Mouse (Mus musculus) adrenal gland, adult (tissue): ENCODE results near the gene Zfp184.
A peak's percentile ranks its signal among the peaks of the same experiment; 100 is the strongest.
"Not testable (repeated sequence)": the region's sequence is repeated elsewhere in the genome, so short reads cannot be mapped to it uniquely, and the experiment has no call there.

Experiments used
- DNase-seq, 2 experiments: peaks; one replicate each; pipeline ENCODE4 v3.0.0; 2022 to 2023; ENCODE audit warnings: low spot score in 1 of 2; ENCODE audit not compliant: inconsistent age in 2 of 2

Zfp184 gene

DNA sequence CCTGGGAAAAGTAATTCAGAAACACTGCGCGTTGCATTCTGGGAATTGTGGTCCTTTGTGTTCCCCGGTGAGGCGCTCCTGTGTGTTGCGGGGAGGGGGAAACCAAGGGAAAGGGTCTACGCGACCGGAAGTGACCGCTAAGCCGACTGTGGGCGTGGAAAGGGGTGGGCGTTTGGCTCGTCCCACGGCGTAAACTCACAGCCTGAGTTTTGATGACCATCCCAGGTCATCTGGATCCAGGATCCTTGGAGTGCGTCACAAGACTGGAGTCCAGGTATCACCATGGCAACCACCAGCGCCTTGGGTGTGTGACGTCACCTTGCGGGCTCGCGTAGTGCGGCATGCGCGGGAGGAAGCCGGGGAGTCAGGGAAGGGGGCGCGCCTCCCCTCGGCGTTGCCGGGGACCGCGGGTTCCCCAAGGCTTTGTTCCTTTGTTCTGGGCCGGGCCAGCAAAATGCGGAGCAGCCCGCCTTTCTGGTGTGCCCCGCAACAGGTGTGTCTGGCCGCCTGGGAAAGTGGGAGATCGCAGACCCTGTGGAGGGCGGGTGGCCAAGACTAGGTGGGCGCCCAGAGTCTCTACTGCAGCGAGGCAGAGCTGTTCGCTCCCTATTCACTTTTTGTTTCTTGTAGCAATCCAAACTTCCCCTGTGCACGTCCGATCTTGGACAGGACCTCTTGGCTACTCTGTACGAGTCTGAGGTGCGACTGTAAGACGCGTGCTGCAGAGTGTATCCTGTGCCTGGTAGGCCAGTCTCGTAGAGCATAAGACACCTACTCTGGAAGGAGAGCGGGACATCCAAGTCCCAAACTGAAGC is at the start of gene Zfp184:
TSS of gene Zfp184 (plus strand) at position 169 of the 815 bp plus-strand sequence.
- DNase-seq: peak; percentile 91 to 97

DNA sequence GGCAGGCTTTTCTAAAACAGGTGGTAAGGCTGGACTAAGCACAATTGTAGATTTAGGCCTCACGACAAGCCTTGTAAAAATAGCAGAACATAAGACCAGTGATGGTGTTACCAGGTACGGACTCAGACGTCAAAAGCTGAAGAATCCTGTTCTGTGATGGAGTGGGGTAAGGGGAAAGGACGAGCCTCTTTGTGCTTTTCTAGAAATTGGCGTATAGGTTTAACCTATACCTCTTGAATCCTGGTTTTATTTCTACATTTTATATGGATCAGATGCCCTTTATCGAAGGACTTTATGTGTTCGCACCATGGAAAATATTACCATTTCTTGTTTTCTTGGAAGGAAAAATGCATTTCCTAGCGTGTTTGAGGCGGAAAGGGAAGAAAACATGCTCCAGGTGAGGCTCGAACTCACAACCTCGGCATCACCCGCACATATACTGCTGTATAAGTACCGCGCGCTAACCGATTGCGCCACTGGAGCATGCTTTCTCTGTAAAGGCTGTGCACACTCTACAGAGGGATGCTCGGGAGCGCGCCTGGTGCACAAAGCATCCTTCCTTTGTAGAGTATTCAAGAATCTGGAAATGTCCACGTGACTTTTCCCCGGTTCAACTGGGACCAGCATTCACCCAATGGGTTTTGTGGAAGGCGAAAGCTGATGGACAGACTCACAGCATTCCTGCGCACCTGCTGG is 48.2 kb upstream of the Zfp184 start:
- no peak for DNase-seq

DNA sequence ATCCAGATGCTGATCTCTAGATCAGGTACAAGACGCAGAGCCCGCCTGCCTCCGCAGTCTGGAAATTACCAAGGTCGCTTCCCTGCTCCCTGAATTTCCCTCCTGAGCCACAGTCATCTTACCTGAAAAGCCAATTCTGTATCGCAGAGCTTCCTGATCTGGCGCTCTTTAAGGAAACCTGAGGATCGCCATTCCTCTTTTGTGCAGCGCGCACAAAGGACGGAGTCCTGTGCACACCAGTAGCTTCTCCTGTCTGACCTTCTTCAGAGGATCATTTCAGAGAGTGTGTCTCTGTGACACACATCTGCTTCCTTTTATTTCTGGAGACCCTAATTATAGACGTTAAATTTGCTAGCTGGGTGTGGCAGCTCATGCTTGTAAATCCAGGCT is 47.7 kb upstream of the Zfp184 start:
- DNase-seq: no peak

DNA sequence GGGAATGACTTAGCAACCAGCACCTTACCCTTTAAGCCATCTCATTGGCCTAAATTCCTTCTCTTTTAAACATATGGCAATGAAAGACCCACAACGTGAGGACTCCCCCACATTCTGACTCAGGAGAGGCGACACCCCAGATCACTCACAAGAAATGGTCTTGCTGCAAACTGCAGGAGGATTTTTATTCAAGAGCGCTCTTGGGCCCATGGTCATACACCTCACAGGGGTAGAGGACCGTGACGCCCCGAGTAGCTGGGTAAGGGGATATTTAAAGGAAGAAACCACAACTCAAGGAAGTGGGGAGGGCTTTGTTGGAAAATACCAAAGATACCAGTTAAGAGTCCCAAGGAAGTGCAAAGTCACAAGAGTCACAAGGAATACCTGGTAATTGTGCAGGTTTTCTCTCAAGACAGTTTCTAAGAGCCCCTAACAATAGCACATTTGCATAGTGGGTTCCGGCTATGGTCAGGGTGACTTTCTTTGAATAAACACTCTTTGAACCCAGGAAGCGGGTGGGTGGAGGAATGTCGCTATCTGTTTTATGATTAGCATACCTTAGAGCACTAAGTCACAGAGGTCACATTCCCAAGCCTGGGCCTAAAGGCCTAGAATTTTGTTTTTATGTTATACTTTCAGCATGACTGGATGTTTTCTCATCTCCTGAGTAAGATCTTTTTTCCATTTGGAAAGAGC is 43.9 kb upstream of the Zfp184 start:
- not testable (repeated sequence) for DNase-seq

DNA sequence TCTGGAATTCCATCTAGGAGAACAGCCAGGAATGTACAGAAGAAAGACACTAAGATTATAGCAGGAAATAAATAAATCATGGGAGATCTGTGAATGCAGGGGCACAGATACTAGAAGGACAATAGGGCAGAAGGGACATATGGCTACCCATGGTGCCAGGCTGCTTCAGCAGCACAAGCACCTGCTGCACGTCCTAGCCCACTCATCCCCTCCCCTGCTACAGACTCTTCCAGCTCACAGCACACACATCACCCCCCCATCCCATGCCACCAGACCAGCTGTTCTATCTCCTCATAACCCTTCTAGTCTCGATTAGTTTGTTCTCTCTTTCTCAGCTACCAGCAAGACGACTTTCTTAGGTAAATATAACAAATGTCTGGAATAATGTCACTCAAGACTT is 41.4 kb upstream of the Zfp184 start:
- DNase-seq: no peak

DNA sequence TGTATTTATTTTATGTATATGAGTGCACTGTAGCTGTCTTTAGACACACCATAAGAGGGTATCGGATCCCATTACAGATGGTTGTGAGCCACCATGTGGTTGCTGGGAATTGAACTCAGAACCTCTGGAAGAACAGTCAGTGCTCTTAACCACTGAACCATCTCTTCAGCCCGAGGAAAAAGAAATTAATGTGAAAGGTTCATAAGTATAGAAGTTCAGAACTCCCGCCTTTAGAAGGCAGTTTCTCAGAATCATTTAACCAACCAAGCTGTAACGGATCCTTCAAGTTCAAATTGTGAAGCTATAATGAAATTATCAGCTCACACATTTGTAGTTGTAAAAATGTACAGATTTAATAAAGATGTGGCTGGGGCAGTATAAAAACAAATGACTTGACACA is 40.8 kb upstream of the Zfp184 start:
- not testable (repeated sequence) for DNase-seq

DNA sequence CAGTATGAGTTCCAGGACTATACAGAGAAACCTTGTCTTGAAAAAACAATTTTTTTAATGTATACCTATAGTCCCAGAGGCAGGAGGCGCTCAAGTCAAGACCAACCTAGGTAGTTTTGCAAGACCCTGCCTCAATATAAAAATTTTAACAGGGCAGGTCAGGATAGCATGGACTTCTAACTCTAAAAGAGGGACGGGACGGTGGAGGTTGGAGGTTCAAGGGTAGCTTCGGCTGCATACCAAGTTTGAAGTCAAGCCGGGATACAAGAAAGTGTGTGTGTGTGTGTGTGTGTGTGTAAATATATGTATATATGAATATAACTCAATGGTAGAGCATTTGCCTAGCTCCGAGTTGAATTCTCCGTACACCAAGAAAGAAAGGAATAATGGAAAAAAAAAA is 38.6 kb upstream of the Zfp184 start:
- DNase-seq: no peak

DNA sequence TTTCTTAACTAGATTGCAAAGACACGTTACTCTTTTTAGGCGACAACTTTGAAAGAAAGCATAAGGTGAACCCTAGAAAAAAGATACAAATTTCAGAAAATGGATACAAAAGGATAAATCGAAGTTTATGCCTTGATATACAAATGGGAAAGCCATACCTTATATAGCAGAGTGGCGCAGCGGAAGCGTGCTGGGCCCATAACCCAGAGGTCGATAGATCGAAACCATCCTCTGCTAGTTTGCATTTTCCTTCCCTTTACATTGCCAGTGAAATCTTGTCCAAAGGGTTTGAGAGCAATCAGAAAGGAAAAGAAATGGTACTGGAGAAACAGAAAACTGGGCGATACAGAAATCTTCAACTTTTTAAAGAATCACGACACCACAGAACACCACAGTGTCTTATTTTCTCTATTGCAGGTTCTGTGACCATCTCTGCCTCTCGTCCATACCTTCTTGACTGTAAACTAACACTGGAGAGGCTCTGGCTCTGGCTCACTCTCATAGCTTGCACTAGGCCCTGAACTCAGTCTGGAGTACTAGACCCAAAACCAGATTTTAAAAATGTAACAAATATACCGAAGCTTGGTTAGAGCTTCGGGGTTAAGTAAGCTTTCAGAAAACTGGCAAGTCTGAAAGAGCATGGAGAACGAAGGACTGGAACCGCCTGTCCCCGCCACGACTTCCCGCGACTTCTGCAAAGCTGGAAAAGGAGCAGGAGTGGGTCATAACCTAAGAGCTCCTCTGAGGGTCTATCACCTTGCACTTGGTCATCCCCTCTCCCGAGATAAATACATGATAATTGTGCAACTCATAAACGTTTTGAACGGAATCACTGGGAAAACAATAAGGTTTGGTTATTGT is 37.7 kb upstream of the Zfp184 start:
- DNase-seq: no peak

DNA sequence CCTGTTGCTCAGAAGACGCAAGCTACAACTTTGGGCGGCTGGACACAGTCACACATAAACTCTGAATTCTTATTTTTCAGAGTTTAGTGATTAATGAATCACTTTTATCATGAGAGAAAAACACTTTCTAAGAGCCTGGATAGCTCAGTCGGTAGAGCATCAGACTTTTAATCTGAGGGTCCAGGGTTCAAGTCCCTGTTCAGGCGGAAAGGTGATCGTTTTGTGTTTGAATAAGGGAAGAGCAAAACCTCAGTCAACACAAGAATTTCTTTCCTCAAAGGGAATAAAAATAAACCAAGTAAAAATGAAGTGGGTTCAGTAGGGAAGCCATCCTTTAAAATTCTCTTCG is 37.1 kb upstream of the Zfp184 start:
- DNase-seq: not testable (repeated sequence)

DNA sequence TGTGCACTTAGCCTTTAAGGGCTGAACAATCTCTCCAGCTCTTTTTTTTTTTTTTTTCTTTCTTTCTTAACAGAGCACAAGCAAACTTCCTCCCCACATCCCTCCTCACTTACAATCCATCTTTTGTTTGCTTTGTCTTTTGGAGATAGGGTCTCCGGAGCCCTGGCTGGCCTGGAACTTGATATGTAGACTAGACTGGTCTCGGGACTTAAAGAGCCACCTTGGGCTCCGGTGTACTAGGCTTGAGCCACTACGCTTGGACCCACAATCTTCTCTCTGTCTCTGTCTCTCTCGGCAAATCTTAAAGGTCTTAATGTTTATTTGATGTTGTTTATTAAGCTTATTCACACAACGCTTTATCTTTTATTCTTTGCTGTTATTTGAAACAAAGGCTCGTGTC is 34.2 kb upstream of the Zfp184 start:
- no peak for DNase-seq

DNA sequence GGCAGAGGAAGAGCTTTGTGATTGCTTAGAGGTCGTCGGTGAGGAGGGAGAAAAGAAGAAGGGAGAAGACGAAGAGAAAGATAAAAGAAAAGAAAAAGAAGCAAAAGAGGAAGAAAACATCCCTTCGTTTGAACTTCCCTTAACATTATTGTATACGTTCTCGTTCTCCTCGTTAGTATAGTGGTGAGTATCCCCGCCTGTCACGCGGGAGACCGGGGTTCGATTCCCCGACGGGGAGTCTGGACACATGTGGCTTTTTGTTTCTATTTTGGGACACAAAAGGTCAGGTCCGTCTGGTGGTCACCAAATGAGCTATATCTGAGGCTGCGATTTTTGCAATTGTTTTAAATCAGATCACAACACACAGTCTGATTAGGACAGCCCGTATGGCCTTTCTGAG is 33.7 kb upstream of the Zfp184 start:
- DNase-seq: peak in 1 of 2 experiments; percentile 35

DNA sequence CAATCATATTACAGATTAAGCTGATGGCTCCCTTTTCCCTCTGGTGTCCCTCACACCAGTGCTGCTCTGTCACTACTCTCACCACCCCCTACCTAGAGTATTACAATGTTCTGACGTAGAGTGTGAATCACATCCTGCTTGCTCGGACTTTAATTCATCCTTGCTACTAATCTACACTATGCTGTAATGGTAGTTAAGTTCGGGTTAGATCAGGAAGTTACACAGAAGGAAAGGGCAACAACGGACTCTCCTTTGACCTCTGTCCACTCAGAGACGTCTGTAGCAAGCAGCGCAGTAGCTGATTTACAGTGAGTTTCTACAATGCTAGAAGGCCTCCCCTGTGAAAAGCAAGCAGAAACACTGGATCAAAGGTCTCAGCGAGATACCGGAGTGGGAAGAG is 31.0 kb upstream of the Zfp184 start:
- no peak for DNase-seq

DNA sequence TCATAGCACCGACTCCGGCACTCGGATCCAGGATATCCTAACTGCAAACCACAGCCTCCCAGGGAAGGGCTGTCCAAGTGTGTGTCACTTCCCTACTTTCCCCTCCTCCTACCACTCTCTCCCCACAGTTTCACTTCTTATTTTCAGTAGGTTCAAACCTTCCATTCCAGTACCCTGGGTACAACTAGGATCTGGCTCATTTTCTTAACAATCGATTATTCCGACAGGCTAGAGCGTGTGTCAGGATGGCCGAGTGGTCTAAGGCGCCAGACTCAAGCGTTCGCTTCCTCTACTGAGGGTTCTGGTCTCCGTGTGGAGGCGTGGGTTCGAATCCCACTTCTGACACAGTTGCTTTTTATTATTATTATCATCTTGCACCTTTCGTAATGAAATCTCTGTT is 30.3 kb upstream of the Zfp184 start:
- peak; percentile 29 to 79 for DNase-seq

DNA sequence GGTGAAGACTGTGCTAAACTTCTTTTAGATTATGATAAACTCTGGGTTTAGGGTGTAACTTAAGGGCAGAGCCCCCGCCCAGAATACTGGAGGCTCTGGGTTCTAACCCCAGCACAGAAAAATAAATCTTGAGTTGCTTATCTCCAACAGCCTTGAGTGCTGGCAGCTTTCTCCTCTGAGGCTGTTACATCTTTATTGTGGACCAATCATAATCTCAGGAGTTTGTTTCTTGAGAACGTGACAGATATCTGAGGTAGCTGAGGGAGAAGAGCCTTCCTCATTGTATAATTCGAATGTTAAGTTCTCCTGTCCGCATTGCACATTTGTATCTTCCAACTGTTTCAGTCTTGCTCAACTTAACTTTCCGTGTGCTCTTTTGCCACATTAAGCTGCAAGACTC is 29.4 kb upstream of the Zfp184 start:
- no peak for DNase-seq

DNA sequence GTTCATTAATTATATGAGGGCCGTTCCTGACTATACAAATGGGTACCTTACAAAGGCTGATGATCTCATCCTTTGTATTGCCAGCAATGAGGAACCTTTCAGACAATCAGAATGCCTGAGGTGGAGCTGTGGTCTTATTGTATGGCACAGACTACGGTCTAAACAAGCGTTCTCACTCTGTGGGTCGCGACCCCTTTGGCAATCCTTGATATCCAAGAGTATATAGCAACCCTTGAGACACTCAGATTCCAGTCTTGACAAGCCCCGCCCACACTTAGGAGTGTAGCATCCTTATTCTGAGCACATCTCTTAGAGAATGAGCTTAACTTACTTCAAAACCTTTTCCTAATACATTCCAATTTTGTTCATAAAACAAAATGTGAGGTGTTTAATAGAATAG is 28.8 kb upstream of the Zfp184 start:
- no peak for DNase-seq

DNA sequence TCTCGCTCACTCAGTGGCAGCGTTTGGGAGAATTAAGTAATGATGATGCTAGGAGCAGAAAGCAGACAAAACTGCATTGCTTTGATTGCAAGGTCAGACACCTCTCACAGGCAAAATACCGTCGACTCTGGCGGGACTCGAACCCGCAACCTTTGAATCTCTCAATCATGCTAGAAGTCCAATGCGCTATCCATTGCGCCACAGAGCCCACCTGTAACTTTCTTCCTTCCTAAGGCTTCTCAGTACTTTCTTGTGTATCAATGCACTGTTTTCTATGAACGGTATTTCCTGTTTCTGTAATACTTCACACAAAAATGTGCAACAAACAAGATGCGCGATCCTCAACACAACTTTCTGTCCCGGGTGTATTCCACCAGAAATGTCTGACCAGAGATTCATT is 27.9 kb upstream of the Zfp184 start:
- no peak for DNase-seq

DNA sequence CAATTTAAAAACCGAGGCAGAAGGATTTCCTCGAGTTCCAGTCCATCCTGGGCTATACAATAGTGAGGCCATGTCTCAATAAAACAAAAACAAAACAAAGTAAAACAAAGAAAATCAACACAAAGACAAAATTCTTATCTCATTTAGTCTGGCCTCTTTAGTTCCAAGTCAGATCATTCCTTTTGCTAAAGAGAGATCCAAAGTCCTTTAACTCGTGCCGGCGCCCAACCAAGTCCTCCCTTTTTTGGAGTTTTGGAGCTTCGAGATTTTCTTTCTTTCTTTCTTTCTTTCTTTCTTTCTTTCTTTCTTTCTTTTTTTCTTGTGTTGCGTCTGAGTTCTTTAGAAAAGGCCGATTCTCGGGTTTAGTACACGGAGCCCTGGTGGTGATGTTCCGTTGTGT is 27.4 kb upstream of the Zfp184 start:
- DNase-seq: no peak

DNA sequence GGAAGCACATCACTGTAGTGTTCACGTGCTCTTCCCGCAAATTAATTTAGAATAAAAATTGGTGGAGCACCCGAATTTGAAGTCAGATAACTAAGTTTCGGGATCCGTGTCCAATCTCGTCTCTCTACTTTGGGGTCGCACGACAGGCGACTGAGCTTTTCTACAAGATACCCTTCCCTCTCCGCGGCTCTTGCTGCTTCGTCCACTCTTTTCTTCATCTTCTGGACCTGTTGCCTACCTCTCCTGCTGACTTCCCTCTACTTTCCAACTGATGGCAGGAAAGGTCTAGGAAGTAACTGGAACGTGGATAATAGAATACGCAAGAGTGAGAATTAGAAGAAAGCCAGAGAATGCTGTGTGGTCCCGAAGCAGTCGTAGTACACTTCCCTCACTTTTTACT is 26.9 kb upstream of the Zfp184 start:
- no peak for DNase-seq

DNA sequence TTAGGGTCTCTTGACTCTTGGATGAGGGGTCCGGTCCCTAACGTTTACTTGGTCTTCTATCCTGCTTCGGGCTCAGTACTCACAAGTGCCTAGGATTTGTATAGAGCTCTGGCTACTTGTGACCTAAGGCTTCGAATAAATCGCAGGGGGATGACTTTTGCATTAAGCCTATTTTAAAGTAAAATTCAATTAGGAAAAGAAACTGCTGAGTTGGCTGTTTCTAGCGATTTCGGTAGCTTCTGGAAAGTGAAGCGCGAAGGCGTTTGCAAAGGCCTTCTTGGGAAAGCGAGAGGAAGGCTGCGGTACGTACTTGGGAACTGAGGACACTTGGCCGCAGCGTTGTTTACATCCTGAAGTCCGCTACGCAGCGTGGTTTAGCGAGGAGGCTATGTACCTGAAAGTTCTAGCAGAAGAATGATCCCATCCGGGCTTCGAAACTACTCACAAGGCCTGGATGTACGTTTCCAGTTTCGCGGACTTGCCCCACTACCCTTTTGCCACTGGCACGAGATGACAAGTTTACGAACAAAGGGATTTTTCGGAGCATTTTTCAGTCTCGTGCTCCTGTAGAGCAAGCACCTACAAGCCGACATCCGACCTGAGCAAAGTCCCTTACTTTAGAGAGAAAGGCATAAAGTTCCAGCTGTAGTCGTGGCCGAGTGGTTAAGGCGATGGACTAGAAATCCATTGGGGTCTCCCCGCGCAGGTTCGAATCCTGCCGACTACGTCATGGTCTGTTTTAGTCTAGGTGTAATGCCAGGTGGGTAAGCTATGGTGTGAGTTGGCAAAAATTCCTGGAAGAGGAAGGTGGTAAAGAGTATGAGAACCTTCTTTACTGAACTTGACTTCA is 26.1 kb upstream of the Zfp184 start:
- peak; percentile 52 to 88 for DNase-seq

DNA sequence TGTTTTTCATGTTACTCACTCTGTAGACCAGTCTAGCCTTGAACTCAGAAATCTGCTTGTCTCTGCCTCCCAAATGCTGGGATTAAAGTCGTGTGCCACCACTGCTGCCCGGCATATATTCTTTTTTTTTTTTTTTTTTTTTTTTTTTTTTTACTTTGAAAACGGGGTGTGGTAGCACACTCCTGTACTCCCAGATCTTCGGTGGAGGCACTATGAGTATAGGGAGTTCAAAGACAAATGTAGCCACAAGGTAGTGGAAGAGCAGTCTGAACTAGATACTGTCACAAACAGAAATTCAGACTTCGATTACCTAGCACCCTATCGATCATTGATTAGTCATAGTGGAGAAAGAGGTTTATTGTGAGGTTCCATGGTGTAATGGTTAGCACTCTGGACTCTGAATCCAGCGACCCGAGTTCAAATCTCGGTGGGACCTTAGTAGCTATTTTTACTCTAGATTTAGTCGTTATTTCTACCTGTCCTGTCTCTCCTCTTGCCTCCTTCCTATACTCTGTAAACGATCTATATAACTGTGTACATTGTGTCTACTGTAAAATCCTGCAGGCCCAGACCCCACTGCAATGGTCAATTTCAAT is 25.0 kb upstream of the Zfp184 start:
- DNase-seq: no peak
